Mouse (Mus musculus): ENCODE results near the gene Arid4a.
"Not testable (repeated sequence)": the region's sequence is repeated elsewhere in the genome, so short reads cannot be mapped to it uniquely, and the experiment has no call there.

The Arid4a gene

GRCm38 (mm10) chr12:71049596-71050265 is 33.9 kb downstream of the Arid4a start:
- in situ Hi-C loops (cut with MboI, MseI), result loop anchor here (25.0 kb wide), 1 partner anchor 1862 kb away; the partner anchor contains the start of genes Dnaaf2, Gm49383, Mgat2 and Rpl36al

DNA sequence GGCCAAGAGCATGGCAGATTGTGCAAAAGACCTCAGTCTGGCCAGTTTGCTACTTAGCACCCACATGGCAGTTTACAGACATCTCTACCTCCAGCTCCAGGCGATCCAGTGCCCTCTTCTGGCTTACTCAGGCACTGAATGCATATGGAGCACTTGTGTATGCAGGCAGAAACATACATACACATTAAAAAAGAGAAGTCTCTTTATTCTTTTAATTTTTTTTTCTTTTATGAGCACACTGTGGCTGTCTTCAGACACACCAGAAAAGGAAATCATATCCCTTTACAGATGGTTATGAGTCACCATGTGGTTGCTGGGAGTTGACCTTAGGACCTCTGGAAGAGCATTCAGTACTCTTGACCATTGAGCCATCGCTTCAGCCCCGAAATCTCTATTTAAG is 35.3 kb downstream of the Arid4a start:
- in situ Hi-C loops (cut with MboI, MseI), result no loop called here

DNA sequence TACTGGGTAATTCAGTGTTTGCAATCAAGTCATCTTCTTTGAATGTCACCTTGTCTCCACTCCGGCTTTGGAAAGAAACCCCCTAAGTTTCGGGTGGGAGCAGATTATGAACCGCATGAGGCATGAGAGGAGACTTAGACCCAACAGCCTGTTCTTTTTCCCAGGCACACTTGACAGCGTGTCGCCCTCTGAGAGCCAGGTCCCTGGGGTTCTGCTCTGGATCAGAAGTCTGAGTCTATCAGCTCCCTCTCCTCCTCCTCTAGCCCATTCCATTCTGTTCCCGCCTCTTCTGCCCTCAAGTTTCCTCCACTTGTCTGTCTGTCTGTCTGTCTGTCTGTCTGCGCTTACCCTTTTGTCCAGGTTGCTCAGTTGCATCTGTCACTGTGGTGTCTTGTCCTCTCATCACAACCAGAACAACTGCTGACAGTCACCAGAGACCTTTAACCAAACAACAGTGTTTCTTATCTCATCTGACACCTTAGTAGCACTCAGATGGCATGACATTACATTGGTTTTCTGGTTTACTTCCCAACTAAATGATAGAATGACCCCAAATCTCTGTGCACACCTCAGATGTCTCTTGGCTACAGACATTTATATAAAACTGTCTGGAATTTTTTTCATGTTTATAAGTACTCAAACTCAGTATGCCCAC is 36.7 kb downstream of the Arid4a start:
- in situ Hi-C loops (cut with MboI, MseI), result no loop called here

- in situ Hi-C loops (cut with MboI, MseI), result no loop called here
Observed at GRCm38 (mm10) chr12:71053031-71053430, 37.2 kb downstream of the Arid4a start.

- in situ Hi-C loops (cut with MboI, MseI), result no loop called here
Observed at GRCm38 (mm10) chr12:71053486-71053885, 37.7 kb downstream of the Arid4a start.

DNA sequence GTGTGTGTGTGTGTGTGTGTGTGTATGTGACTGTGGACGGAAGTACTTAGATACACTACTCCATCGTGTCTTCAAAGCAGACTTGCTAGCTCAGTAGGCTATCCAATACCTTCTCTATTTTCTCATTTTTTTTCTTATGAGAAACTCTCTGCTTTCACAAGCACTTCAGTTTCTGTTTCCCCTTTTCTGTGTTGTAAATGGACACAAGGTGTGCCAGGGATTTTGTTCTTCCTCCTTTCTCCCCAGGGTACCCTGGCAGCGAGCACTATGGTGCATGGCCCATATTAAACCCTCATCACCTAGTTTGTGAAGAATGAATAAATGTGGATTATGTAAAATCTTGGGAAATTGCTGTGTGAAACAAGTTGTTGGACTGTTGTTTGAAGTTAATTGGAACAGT is 39.7 kb downstream of the Arid4a start:
- in situ Hi-C loops (cut with MboI, MseI), result no loop called here

GRCm38 (mm10) chr12:71059741-71060140 is 44.0 kb downstream of the Arid4a start:
- in situ Hi-C loops (cut with MboI, MseI), result loop anchor here (10.0 kb wide), 1 partner anchor 235 kb away; no protein-coding TSS in a partner anchor

GRCm38 (mm10) chr12:71069846-71070245 is 54.1 kb downstream of the Arid4a start:
- in situ Hi-C loops (cut with MboI, MseI), result loop anchor here (10.0 kb wide), 1 partner anchor 225 kb away; no protein-coding TSS in a partner anchor

DNA sequence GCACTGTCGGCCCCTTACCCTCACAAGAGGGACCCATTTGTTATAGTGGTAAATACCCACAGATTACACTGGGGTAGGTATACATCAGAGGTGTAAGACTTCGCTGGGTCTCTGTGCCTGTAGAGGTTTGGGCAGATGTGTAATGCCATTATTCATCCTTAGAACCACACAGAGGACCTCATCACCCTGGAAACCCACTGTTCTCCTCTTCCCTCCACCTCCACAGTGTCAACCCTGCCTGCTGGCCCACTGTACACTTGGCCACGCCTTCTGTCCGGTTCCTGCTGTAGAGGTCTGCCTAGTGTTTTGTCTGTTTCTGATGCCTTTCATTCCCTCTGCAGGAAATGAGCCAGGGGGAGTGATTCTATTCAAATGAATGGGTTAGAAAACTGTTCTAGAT is 56.3 kb downstream of the Arid4a start:
- in situ Hi-C loops (cut with MboI, MseI), result no loop called here

DNA sequence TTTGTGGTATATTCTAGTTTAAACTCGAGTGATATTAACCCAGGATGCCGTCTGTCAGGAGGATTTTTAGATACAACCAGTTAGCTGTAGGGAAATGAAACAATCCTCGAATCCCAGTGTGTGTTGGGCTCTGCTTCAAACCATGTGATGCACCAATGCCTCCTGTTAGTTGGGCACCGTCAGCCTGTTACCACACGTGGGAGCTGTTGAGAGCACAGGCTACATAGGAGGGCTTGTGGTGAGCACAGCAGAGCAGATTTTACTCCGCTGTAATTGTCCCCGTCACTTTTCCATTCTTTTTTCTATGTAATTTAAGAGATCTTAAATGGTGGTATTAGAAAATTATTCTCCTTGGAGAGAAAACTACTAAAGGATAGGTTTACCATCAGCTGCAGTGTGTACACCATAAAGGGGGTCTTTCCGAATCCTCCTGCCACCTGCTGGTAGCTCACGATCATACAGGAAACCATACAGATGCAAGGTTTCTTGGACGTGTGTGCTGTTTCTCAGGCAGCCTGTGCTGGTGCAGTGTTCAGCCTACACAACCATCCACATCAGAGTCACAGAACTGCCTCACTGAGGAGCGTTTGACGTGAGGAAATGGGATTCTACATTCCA is 57.4 kb downstream of the Arid4a start:
- in situ Hi-C loops (cut with MboI, MseI), result no loop called here

DNA sequence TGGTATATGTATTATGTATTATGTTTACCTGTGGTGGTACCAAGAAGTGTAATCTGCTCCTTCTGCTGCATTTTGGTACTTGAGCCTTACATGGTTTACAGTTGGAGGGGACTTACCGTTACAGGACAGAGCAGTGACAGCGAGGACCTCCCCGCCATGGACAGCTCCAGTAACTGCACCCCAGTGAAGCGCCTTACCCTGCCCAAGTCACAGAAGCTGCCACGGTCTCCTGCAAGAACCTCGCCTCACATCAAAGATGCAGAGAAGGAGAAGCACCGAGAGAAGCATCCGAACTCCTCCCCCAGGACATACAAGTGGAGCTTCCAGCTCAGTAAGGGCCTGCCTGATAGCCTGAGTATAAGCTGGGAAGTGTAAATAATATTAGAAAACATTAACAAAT is 70.5 kb downstream of the Arid4a start:
- in situ Hi-C loops (cut with MboI, MseI), result no loop called here

DNA sequence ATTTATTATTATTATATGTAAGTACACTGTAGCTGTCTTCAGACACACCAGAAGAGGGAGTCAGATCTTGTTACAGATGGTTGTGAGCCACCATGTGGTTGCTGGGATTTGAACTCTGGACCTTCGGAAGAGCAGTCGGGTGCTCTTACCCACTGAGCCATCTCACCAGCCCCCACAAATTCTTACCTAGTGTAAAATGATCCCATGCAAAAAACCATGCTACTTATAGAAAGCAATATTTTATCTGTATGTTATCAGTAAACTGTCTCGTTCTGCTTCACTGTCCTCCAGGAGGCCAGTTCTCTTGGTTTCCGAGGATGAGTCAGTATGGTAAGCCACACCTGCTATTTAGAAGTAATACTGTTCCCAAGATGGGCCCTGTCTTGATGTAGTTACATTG is 88.5 kb downstream of the Arid4a start:
- in situ Hi-C loops (cut with MboI, MseI), result not testable (repeated sequence)

DNA sequence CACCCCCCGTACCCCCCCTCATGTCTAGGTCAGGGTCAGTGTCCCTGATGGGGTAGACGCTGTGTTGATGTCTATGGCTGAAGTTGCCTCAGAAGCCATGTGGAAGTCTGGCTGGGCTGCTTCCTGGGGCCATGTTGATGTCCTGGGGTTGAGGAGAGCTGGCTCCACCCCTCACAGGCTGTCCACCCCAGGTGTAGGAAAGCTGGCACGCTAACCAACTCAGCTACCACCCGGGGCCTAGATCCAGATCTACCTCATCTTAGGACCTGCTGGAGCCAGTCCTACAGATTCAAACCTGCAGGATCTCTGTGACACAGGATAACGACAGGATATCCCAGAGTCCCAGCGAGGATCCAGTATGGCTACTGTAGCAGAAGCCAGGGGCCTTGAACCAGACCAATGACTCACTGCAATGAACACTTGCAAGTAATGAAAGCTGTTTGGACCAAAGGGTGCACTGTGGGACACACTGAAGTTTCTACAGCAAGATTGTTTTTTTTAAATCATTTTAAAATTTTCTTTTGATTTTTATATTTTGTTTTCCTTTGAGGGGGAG is 91.5 kb downstream of the Arid4a start:
- in situ Hi-C loops (cut with MboI, MseI), result no loop called here

- in situ Hi-C loops (cut with MboI, MseI), result no loop called here
Observed at GRCm38 (mm10) chr12:71111331-71111730, 95.5 kb downstream of the Arid4a start, which contains the start of gene Tomm20l. TSS of gene Tomm20l (plus strand) at chr12:71111428.

- in situ Hi-C loops (cut with MboI, MseI), result no loop called here
Observed at GRCm38 (mm10) chr12:71113074-71113473, 97.3 kb downstream of the Arid4a start.

DNA sequence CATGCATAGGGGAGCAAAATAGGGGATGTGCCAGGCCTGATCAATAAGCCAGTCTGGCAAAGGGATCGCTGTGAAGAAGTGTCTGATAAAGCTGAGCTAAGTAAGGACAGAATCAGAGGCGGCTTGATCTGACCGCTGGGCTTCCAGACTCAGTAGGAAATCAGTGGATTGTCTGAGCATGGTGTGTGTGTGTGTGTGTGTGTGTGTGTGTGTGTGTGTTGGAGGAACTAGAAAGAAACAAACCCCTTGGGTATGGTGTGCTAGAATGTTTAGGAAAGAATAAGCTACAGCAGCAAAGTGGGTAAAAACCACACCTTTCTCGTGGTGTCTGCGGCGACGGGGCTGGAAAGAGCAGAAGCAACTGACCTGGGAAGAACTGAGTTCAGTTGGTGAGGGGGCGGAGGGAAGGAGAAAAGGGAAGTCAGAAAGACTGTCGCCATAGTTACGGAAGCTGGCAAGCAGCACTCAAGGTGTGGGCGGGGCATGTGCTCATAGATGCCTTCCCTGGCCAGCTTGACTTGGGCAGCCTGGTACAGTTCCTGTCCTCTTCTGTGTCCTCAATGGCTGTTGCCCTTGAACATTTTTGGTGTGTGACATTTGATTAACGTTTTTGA is 98.0 kb downstream of the Arid4a start:
- in situ Hi-C loops (cut with MboI, MseI), result no loop called here

- in situ Hi-C loops (cut with MboI, MseI), result no loop called here
Observed at GRCm38 (mm10) chr12:71116411-71116810, 100.6 kb downstream of the Arid4a start.

GRCm38 (mm10) chr12:71122731-71123130 is 106.9 kb downstream of the Arid4a start:
- in situ Hi-C loops (cut with MboI, MseI), result no loop called here

- in situ Hi-C loops (cut with MboI, MseI), result no loop called here
Observed at GRCm38 (mm10) chr12:71123286-71123685, 107.5 kb downstream of the Arid4a start.

DNA sequence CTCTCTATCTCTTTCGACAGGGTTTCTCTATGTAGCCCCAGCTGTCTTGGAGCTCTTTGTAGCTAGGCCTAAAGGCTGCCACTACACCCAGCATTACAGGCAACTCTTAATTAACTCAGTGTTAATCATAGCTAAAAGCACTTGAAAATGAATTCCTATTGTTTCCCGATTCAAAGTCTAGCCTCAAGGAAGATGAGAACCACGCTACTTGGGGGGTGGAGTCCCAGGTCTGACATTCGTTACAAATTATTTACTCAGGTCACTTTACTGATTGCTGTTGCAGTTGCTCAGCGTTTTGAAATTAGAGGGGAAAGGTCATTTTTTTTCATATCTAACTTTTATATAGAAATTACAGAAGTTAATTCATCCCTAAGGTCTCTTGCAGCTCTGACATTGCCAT is 119.8 kb downstream of the Arid4a start:
- in situ Hi-C loops (cut with MboI, MseI), result loop anchor here (10.0 to 25.0 kb wide), 2 partner anchors 661 to 1948 kb away; partner anchors contain the start of genes Dnaaf2, Gm49383, Mgat2 and Rpl36al

GRCm38 (mm10) chr12:71136130-71136973 is 120.6 kb downstream of the Arid4a start, which contains the start of the genes Timm9 and 2700049A03Rik:
TSS of gene Timm9 (minus strand) at chr12:71136684.
TSS of gene 2700049A03Rik (plus strand) at chr12:71136848.
- in situ Hi-C loops (cut with MboI, MseI), result loop anchor here (10.0 to 25.0 kb wide), 2 partner anchors 662 to 1949 kb away; partner anchors contain the start of genes Dnaaf2, Gm49383, Mgat2 and Rpl36al
